Mouse (Mus musculus) heart, postnatal 25 days (tissue): ENCODE measurements around the gene Fau. TPM values are rescaled to one million over a fixed set of nuclear protein-coding genes. Genes with fewer than 3 reads are reported as not detected.
A peak's percentile ranks its signal among the peaks of the same experiment; 100 is the strongest.

Source experiments
- DNase-seq: peaks from one replicate; pipeline ENCODE4 v3.0.0; 2022; ENCODE audit warnings: low spot score
- intact Hi-C: fragments of 180-260 bp; cut with DNase I; formaldehyde crosslinking; loops from one replicate; pipeline ENCODE4 v1.15.1; 2025
- total RNA-seq, 2 experiments: library from RNA; stranded (reverse); gene quantifications; 2 replicates each; pipeline ENCODE4 v1.2.3; 2021

Gene Fau
- 100 to 1,000 TPM; 499 to 563 TPM for total RNA-seq

- intact Hi-C loops, result loop anchor here (1.0 kb wide), 1 partner anchor 27 kb away; the partner anchor contains the start of genes Cdca5 and Zfpl1
- DNase-seq, result peak; percentile 97
These were observed at the start of gene Fau, which contains the start of gene Mrpl49 for GRCm38 (mm10) chr19:6057313-6058096. Gene Fau, plus strand, starts transcription at chr19:6057844. Gene Mrpl49, minus strand, starts transcription at chr19:6057785.

DNA sequence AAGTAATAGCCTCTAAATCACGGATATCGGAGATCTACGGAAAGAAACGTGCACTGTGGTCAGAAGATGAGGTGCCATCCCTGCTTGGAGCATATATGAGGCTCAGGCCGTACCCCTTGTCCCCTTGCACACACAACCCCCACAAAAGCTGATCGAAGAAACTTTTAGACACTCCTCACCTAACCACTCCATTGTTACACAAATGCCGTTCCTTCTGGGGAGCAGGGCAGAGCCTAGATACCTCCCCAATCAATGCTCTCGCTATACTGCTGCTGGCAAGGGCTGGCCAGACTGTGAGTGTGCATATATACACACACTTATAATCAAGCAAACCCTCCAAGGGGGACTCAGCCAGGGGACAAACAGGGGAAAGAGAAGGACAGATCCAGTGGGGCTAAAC lies 48.5 kb upstream of the Fau start:
- intact Hi-C loops, result no loop called here
- DNase-seq, result no peak

GRCm38 (mm10) chr19:6013691-6014090 lies 44.0 kb upstream of the Fau start:
- DNase-seq, result no peak
- intact Hi-C loops, result no loop called here

DNA sequence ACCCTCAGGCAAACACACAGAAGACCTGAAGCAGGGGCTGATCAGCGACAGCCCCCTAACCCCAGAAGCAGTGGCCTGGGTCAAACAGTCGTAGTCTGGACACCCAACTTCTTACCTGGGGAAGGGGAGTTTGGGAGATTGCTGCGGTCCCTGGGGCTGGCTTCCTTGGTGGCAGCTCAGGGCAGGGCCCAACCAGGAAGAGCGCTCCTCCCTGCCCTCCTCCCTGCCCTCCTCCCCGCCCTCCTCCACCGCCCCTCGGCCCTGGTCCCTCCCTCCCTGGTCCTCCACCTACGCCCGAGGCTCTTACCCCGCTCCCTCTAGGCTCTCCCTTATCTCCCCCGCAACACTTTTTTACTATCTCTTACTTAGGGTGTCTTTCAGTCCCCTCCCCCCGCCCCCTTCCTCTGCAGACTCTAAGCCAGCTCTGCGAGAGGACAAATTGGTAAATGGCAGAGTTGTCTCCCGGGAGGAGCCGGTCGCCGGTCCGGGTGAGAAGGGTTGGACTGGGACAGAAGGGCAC lies 42.6 kb upstream of the Fau start:
- intact Hi-C loops, result loop anchor here (5.0 kb wide), 1 partner anchor 93 kb away; the partner anchor contains the start of gene Cdc42ep2
- peak; percentile 27 for DNase-seq

GRCm38 (mm10) chr19:6015511-6016315 lies 41.9 kb upstream of the Fau start, which contains the start of gene Capn1:
Gene Capn1, minus strand, starts transcription at chr19:6015897.
- intact Hi-C loops, result loop anchor here (1.0 to 5.0 kb wide), 2 partner anchors 50 to 93 kb away; partner anchors contain the start of gene Cdc42ep2
- peak; percentile 57 for DNase-seq

GRCm38 (mm10) chr19:6016532-6016931 lies 41.1 kb upstream of the Fau start:
- DNase-seq, result no peak

DNA sequence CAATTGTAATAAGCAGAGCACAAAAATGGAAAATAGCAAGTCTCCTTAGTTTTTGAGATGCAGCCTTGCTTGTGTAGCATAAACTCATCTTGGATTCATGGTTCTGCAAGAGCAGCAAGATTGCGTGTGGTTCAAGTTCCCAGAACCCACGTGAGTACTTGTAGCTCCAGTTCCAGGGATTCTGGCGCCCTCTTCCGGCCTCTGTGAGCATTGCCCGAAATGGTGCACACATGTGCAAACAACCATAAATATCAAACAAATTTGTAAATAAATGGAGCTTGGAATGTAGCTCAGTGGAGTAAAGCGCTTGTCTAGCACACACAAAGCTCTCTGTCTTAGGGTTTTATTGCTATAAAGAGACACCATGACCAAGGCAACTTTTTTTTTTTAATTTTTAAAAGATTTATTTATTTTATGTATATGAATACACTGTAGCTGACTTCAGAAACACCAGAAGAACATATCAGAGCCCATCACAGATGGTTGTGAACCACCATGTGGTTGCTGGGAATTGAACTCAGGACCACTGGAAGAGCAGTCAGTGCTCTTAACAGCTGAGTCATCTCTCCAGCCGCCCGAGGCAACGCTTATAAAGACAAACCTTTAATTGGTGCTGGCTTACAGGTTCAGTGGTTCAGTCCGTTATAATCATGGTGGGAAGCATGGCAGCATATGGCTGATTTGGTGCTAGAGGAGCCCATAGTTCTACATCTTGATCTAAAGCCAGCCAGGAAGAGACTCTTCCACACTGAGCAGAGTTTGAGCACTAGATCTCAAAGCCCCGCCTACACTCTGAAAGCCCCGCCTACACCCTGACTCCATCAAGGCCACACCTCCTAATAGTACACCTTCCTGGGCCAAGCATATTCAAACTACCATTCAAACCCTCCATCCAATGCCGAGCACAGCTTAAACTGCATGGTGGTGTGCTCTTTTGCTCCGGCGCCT lies 39.2 kb upstream of the Fau start:
- intact Hi-C loops, result loop anchor here (2.0 to 5.0 kb wide), 2 partner anchors 26 to 96 kb away; partner anchors contain the start of gene Cdc42ep2
- DNase-seq, result peak; percentile 55

More at GRCm38 (mm10) chr19:6016532-6016931, 41.1 kb upstream of the Fau start:
- intact Hi-C loops, result loop anchor here (1.0 to 5.0 kb wide), 2 partner anchors 51 to 94 kb away; partner anchors contain the start of gene Cdc42ep2

DNA sequence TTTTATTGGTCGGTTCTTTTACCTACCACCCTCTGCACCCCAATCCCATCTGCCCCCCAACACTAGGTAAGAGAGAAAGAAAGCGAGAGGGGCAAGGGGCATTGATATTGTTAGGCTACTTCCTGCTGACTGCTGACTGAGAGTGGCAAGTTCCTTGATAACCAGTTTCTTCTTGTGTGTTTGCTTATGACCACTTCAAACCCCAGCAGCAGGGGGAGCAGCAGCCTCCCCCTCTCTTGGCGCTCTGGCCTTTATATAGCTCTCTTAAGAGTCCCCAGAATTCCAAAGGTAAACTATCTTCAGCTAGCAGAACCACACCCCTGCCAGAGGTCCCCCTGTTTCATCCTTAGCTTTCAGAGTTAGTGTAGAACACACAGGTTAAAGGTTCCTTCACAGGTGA lies 37.4 kb upstream of the Fau start:
- no peak for DNase-seq
- intact Hi-C loops, result no loop called here

DNA sequence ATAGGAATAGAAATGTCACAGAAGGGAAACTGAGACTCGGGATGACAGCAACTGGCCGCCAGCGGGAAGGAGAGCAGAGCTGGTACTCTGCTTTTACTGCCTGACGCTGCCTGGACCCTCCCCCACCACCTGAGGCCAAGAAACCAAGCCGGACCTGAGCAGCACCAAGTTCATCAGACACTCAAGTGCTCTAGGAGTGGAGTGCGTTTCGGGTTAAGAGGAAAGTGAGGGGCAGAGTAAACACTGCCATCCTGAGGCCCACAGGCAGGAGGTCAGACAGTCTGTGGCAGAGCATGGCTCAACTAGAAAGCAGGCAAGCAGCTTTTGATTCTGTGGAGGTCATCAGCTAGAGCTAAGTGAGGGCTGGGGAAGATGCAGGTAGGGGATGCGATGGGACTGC lies 34.6 kb upstream of the Fau start:
- intact Hi-C loops, result no loop called here
- DNase-seq, result no peak

DNA sequence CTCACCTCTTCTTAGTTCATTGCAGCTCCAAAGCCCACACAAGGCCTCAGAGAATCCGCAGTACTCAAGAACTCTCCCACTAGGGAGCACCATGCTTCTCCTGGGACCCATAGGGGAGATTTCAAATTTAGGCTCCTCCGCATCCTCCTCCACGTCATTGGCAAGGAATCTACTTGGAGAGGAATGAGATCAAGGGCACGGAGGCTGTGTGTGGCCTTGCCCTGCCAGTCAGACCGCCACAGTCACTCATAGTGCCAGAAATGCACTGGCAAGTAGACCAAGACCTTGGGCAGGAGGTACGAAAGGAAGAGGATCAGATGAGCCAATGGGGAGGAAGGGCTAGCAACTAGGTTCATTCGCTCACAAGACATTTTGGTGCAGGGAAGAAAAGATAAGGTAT lies 33.7 kb upstream of the Fau start:
- intact Hi-C loops, result no loop called here
- DNase-seq, result no peak

DNA sequence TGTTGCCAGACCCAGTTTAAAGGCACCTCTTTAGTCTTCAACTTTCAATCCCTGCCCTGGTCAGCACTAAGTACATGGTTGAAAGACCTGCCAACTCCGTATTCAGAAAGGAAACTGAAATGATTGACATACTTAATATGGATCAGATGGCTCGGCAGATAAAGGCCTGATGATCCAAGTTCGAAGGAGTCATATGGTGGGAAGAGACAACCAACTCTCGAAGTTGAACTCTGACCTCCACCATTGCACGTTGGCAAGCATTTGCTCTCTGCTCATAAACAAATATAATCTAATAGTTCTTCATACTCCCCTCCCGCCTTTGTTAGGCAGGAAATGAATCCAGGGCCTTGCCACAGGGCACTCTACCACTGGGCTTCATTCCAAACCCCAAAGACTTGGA lies 28.7 kb upstream of the Fau start:
- no peak for DNase-seq
- intact Hi-C loops, result no loop called here

DNA sequence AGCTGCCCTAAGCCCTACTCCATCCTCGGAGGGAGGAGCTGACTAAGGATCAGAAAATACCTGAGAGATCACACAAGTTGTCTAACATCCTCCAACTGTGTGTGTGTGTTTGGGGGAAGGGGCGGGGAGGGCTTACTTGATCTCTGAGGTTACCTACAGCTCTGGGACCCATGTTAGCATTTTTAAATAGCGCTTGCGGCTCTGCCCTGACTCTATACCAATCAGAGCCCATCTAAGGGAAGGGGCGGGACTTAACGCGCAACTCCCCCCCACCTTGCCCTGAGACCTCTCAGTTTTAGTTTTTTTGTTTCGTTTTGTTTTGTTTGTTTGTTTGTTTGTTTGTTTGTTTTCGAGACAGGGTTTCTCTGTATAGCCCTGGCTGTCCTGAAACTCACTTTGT lies 28.2 kb upstream of the Fau start:
- intact Hi-C loops, result no loop called here
- no peak for DNase-seq

- intact Hi-C loops, result no loop called here
- DNase-seq, result no peak
These were observed 26.9 kb upstream of the Fau start for GRCm38 (mm10) chr19:6030520-6031280.

- no peak for DNase-seq
- intact Hi-C loops, result no loop called here
These were observed 21.6 kb upstream of the Fau start for GRCm38 (mm10) chr19:6035966-6036585.

- intact Hi-C loops, result no loop called here
- DNase-seq, result no peak
These were observed 19.9 kb upstream of the Fau start for GRCm38 (mm10) chr19:6037695-6038094.

GRCm38 (mm10) chr19:6038326-6038725 lies 19.3 kb upstream of the Fau start:
- intact Hi-C loops, result no loop called here

DNA sequence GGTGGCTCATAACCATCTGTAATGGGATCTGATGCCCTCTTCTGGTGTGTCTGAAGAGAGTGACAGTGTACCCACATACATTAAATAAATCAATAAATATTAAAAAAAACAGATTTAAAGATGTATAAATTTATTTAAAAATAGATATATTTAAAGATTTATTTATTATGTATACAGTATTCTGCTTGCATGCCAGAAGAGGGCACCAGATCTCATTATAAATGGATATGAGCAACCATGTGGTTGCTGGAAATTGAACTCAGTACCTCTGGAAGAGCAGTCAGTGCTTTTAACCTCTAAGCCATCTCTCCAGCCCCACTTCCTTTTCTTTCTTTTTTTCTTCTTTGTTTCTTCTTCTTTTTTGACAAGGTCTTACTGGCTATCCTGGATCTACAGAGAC lies 17.6 kb upstream of the Fau start:
- no peak for DNase-seq
- intact Hi-C loops, result loop anchor here (5.0 kb wide), 1 partner anchor 118 kb away; the partner anchor contains the start of gene Cdc42ep2

More at GRCm38 (mm10) chr19:6038326-6038725, 19.3 kb upstream of the Fau start:
- DNase-seq, result no peak

GRCm38 (mm10) chr19:6042293-6042692 lies 15.4 kb upstream of the Fau start:
- DNase-seq, result no peak
- intact Hi-C loops, result loop anchor here (5.0 kb wide), 1 partner anchor 120 kb away; the partner anchor contains the start of gene Cdc42ep2
